Mouse (Mus musculus) cortical plate, adult 2 months (tissue): ENCODE measurements around the gene Mcm8.

Experiments
- CTCF ChIP-seq: fragments of 200-500 bp; IDR thresholded peaks from 2 replicates; pipeline ENCODE4 v1.5.1; 2011; ENCODE audit warnings: mild to moderate bottlenecking, control low read depth, low read length; ENCODE audit not compliant: insufficient read depth; ENCODE audit errors: extremely low read depth
- POLR2A ChIP-seq: fragments of 200-500 bp; IDR thresholded peaks from 2 replicates; pipeline ENCODE4 v1.6.1; 2011; ENCODE audit warnings: mild to moderate bottlenecking, low read length, control low read depth; ENCODE audit not compliant: insufficient read depth; ENCODE audit errors: extremely low read depth

DNA sequence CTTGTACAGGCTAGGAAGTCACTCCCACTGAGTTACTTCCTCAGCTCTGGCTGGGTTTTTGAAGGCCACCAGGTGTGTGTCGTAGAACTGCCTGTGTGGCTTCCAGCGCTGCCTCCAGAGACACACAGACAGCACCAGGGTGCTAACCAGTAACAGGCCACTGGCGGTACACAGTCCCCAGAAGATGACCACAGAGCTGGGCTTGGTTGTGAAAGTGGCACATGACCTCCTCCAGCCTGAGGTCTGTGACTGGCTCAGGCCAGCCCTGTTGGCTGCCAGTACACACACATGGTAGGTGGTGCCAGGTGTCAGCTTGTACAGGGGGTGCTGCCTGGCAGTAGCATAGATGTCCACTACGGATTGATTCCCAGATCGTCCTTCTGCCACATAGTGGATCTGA, 53.7 kb downstream of the Mcm8 start:
- TF ChIP-seq CTCF = no peak
- TF ChIP-seq POLR2A = no peak
